Mouse (Mus musculus): ENCODE results near the gene Eif3l.

The Eif3l gene

GRCm38 (mm10) chr15:79122546-79122945, 47.6 kb downstream of the Eif3l start:
- no peak for DNase-seq (ENCODE audit: extremely low spot score, low spot score)

GRCm38 (mm10) chr15:79123751-79124150, 48.8 kb downstream of the Eif3l start:
- no peak for DNase-seq (ENCODE audit: extremely low spot score, low spot score)

GRCm38 (mm10) chr15:79124331-79124875, 49.4 kb downstream of the Eif3l start:
- no peak for DNase-seq (ENCODE audit: extremely low spot score, low spot score)

- peak; percentile 50 for DNase-seq (ENCODE audit: extremely low spot score, low spot score)
These were observed 51.4 kb downstream of the Eif3l start for GRCm38 (mm10) chr15:79126217-79126932.

GRCm38 (mm10) chr15:79127101-79127500, 52.1 kb downstream of the Eif3l start:
- no peak for DNase-seq (ENCODE audit: extremely low spot score, low spot score)

- DNase-seq (ENCODE audit: extremely low spot score, low spot score) = no peak
These were observed 53.2 kb downstream of the Eif3l start for GRCm38 (mm10) chr15:79128208-79128607.

- no peak for DNase-seq (ENCODE audit: extremely low spot score, low spot score)
These were observed 54.3 kb downstream of the Eif3l start for GRCm38 (mm10) chr15:79129311-79129710.

- DNase-seq (ENCODE audit: extremely low spot score, low spot score) = no peak
These were observed 55.8 kb downstream of the Eif3l start for GRCm38 (mm10) chr15:79130782-79131181.

- no peak for DNase-seq (ENCODE audit: extremely low spot score, low spot score)
These were observed 56.5 kb downstream of the Eif3l start for GRCm38 (mm10) chr15:79131442-79131841.

GRCm38 (mm10) chr15:79133191-79133661, 58.2 kb downstream of the Eif3l start:
- no peak for DNase-seq (ENCODE audit: extremely low spot score, low spot score)

- DNase-seq (ENCODE audit: extremely low spot score, low spot score) = no peak
These were observed 59.7 kb downstream of the Eif3l start for GRCm38 (mm10) chr15:79134496-79135270.

GRCm38 (mm10) chr15:79135332-79135731, 60.4 kb downstream of the Eif3l start:
- DNase-seq (ENCODE audit: extremely low spot score, low spot score) = no peak

- no peak for DNase-seq (ENCODE audit: extremely low spot score, low spot score)
These were observed 61.0 kb downstream of the Eif3l start for GRCm38 (mm10) chr15:79135783-79136575.

- DNase-seq (ENCODE audit: extremely low spot score, low spot score) = no peak
These were observed 64.7 kb downstream of the Eif3l start for GRCm38 (mm10) chr15:79139640-79140039.

- peak; percentile 98 for DNase-seq (ENCODE audit: extremely low spot score, low spot score)
These were observed 66.0 kb downstream of the Eif3l start, which contains the start of the genes Polr2f and 1700088E04Rik for GRCm38 (mm10) chr15:79140866-79141565. Gene Polr2f, plus strand, starts transcription at chr15:79141009. Gene 1700088E04Rik, minus strand, starts transcription at chr15:79141253.

GRCm38 (mm10) chr15:79141566-79141917, 66.6 kb downstream of the Eif3l start:
- DNase-seq (ENCODE audit: extremely low spot score, low spot score) = peak; percentile 42

- DNase-seq (ENCODE audit: extremely low spot score, low spot score) = no peak
These were observed 68.3 kb downstream of the Eif3l start for GRCm38 (mm10) chr15:79143316-79143715.

Measured in neural tube, embryonic 10.5 days (tissue).